Mouse (Mus musculus): ENCODE measurements at regions not wholly inside any gene's neighbourhood (a gene's known extent, or its start where the extent isn't known, plus 50 kb on each side); places are given as distances from the start of the nearest gene placed in this dataset.

- no peak for DNase-seq (ENCODE audit: low spot score in 2 of 2)
Measured at GRCm38 (mm10) chr2:161470844-161471243, 362.0 kb upstream of the Chd6 start.

- no peak for DNase-seq (ENCODE audit: low spot score in 2 of 2)
Measured at GRCm38 (mm10) chr2:161470025-161470424, 361.1 kb upstream of the Chd6 start.

GRCm38 (mm10) chr2:161467035-161467434, 358.2 kb upstream of the Chd6 start:
- no peak for DNase-seq (ENCODE audit: low spot score in 2 of 2)

- no peak for DNase-seq (ENCODE audit: low spot score in 2 of 2)
Measured at GRCm38 (mm10) chr2:161460600-161460999, 351.7 kb upstream of the Chd6 start.

- no peak for DNase-seq (ENCODE audit: low spot score in 2 of 2)
Measured at GRCm38 (mm10) chr2:161454466-161454865, 345.6 kb upstream of the Chd6 start.

- DNase-seq (ENCODE audit: low spot score in 2 of 2), result no peak
Measured at GRCm38 (mm10) chr2:161433816-161434215, 324.9 kb upstream of the Chd6 start.

GRCm38 (mm10) chr2:161429294-161429693, 320.4 kb upstream of the Chd6 start:
- DNase-seq (ENCODE audit: low spot score in 2 of 2), result no peak

- DNase-seq (ENCODE audit: low spot score in 2 of 2), result no peak
Measured at GRCm38 (mm10) chr2:161425587-161425986, 316.7 kb upstream of the Chd6 start.

GRCm38 (mm10) chr2:161418062-161418461, 309.2 kb upstream of the Chd6 start:
- DNase-seq (ENCODE audit: low spot score in 2 of 2), result no peak

- no peak for DNase-seq (ENCODE audit: low spot score in 2 of 2)
Measured at GRCm38 (mm10) chr2:161416218-161416927, 307.5 kb upstream of the Chd6 start.

GRCm38 (mm10) chr2:161408306-161408705, 299.4 kb upstream of the Chd6 start:
- no peak for DNase-seq (ENCODE audit: low spot score in 2 of 2)

GRCm38 (mm10) chr2:161405847-161406384, 297.0 kb upstream of the Chd6 start:
- DNase-seq (ENCODE audit: low spot score in 2 of 2), result no peak

GRCm38 (mm10) chr2:161398061-161398460, 289.2 kb upstream of the Chd6 start:
- no peak for DNase-seq (ENCODE audit: low spot score in 2 of 2)

- no peak for DNase-seq (ENCODE audit: low spot score in 2 of 2)
Measured at GRCm38 (mm10) chr2:161390954-161391690, 282.2 kb upstream of the Chd6 start.

GRCm38 (mm10) chr2:161389318-161389835, 280.5 kb upstream of the Chd6 start:
- DNase-seq (ENCODE audit: low spot score in 2 of 2), result no peak

- no peak for DNase-seq (ENCODE audit: low spot score in 2 of 2)
Measured at GRCm38 (mm10) chr2:161387054-161387453, 278.2 kb upstream of the Chd6 start.

GRCm38 (mm10) chr2:161382411-161382810, 273.5 kb upstream of the Chd6 start:
- DNase-seq (ENCODE audit: low spot score in 2 of 2), result no peak

- DNase-seq (ENCODE audit: low spot score in 2 of 2), result no peak
Measured at GRCm38 (mm10) chr2:161378313-161378712, 269.4 kb upstream of the Chd6 start.

- DNase-seq (ENCODE audit: low spot score in 2 of 2), result no peak
Measured at GRCm38 (mm10) chr2:161362325-161362724, 253.4 kb upstream of the Chd6 start.

- DNase-seq (ENCODE audit: low spot score in 2 of 2), result no peak
Measured at GRCm38 (mm10) chr2:161349110-161349509, 240.2 kb upstream of the Chd6 start.

- no peak for DNase-seq (ENCODE audit: low spot score in 2 of 2)
Measured at GRCm38 (mm10) chr2:161344018-161344417, 235.1 kb upstream of the Chd6 start.

- no peak for DNase-seq (ENCODE audit: low spot score in 2 of 2)
Measured at GRCm38 (mm10) chr2:161342648-161343047, 233.8 kb upstream of the Chd6 start.
